Mouse (Mus musculus): ENCODE results near the gene Gm3173.
"Not testable (repeated sequence)": the region's sequence is repeated elsewhere in the genome, so short reads cannot be mapped to it uniquely, and the experiment has no call there.

GRCm38 (mm10) chr14:4414965-4415835 lies 15.6 kb upstream of the Gm3173 start, which contains the start of gene Gm3164:
- TF ChIP-seq CTCF, EP300 (IDR thresholded peaks at IDR 0.05; ENCODE audit: low read depth): not testable (repeated sequence)
